Mouse (Mus musculus): Measurements from ENCODE around the gene Degs2. TPM values are rescaled to one million over a fixed set of nuclear protein-coding genes. Genes with fewer than 3 reads are reported as not detected.

Degs2 gene
- 1.3 and 1.8 TPM in 2 replicates for polyA plus RNA-seq (2016; fragmentation: Nextera tagmentation; extraction: Ambion mirVana)

- Histone ChIP-seq H3K36me3 (no peaks in the 10 kb centered on the region), H3K27me3 (ENCODE audit: low read depth, poor library complexity, severe bottlenecking) (peaks cover 67% of the 10 kb centered on the region)
- 2% methylated on average over 32 of the region's 32 CpGs for WGBS
Measured at GRCm38 (mm10) chr12:108702185-108702584, at the start of gene Degs2. Gene Degs2, minus strand, starts transcription at chr12:108702315.

DNA sequence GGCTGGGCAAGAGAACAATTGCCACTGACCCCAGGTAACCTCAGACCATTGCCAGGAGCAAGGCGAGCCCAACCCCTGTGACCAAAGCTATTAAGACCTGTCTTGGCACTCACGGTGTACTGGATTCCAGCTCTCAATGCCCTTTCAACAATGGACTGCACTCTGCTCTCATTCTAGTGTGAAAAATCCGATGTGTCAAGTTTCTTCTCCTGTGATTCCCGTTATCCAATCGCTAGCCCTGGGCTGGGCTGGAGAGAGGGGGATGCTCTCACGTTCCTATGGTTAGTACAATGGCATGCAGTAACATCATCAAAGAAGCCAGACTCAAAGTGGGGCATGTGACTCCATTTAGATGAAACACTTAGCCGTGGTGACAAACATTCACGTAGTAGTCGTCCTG is 49.7 kb upstream of the Degs2 start:
- Histone ChIP-seq H3K36me3 (no peaks in the 10 kb centered on the region), H3K9me3 (replicated peaks) (no peaks in the 10 kb centered on the region), H3K4me3 (no peak overlapping the region), H3K27me3 (ENCODE audit: low read depth, poor library complexity, severe bottlenecking) (no peaks in the 10 kb centered on the region), H3K27ac (no peak overlapping the region), H3K4me1 (no peaks in the 10 kb centered on the region)
- 74% methylated on average over 9 of the region's 9 CpGs for WGBS
- no peak for DNase-seq (ENCODE audit: low spot score)

More at GRCm38 (mm10) chr12:108702185-108702584, at the start of gene Degs2:
- peak; percentile 43 for DNase-seq (ENCODE audit: low spot score)
- Histone ChIP-seq H3K27ac (no peak within 1 kb of the TSS), H3K9me3 (replicated peaks) (no peaks in the 10 kb centered on the region), H3K4me3 (peak within 1 kb of the TSS; percentile 39), H3K4me1 (peaks cover 20% of the 10 kb centered on the region)

- no peaks in the 10 kb centered on the region for H3K4me1 ChIP-seq
- no peak overlapping the region for H3K27ac ChIP-seq
- 82% methylated on average over 3 of the region's 3 CpGs for WGBS
- H3K36me3 ChIP-seq = no peaks in the 10 kb centered on the region
- DNase-seq (ENCODE audit: low spot score) = no peak
- no peak overlapping the region for H3K4me3 ChIP-seq
- H3K27me3 ChIP-seq (ENCODE audit: low read depth, poor library complexity, severe bottlenecking) = no peaks in the 10 kb centered on the region
- H3K9me3 ChIP-seq (replicated peaks) = no peaks in the 10 kb centered on the region
Measured at GRCm38 (mm10) chr12:108750226-108750625, 48.1 kb upstream of the Degs2 start.

- H3K4me3 ChIP-seq = no peak overlapping the region
- 91% methylated on average over 9 of the region's 9 CpGs for WGBS
- H3K36me3 ChIP-seq = no peaks in the 10 kb centered on the region
- H3K27me3 ChIP-seq (ENCODE audit: low read depth, poor library complexity, severe bottlenecking) = no peaks in the 10 kb centered on the region
- DNase-seq (ENCODE audit: low spot score) = no peak
- H3K9me3 ChIP-seq (replicated peaks) = no peaks in the 10 kb centered on the region
- H3K4me1 ChIP-seq = no peaks in the 10 kb centered on the region
- no peak overlapping the region for H3K27ac ChIP-seq
Measured at GRCm38 (mm10) chr12:108749454-108749853, 47.3 kb upstream of the Degs2 start.

GRCm38 (mm10) chr12:108749019-108749418 is 46.9 kb upstream of the Degs2 start:
- H3K27me3 ChIP-seq (ENCODE audit: low read depth, poor library complexity, severe bottlenecking) = no peaks in the 10 kb centered on the region
- H3K27ac ChIP-seq = no peak overlapping the region
- no peaks in the 10 kb centered on the region for H3K4me1 ChIP-seq
- H3K9me3 ChIP-seq (replicated peaks) = no peaks in the 10 kb centered on the region
- H3K36me3 ChIP-seq = no peaks in the 10 kb centered on the region
- no peak overlapping the region for H3K4me3 ChIP-seq
- no peak for DNase-seq (ENCODE audit: low spot score)
- 74% methylated on average over 6 of the region's 6 CpGs for WGBS

DNA sequence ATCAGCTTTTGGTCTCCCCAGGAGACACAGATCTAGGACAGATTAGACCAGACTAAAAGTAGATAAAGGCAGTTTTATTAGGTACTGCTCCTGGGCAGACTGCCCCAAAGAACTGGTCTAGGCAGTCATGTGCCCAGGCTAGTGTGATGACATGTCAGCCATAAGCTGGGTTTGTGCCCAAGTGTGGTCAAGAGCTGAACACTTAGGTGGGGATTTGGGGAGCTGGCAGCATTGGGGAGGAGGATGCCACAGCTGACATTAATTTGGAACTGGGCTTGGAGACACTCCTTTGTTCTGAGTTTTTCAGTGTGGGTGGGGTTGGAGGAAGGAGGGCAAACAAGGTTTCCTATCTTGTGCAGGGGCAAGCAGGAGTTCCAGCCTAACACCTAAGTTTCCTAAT is 43.9 kb upstream of the Degs2 start:
- Histone ChIP-seq H3K9me3 (replicated peaks) (no peaks in the 10 kb centered on the region), H3K4me1 (no peaks in the 10 kb centered on the region), H3K27me3 (ENCODE audit: low read depth, poor library complexity, severe bottlenecking) (no peaks in the 10 kb centered on the region), H3K36me3 (no peaks in the 10 kb centered on the region), H3K27ac (no peak overlapping the region), H3K4me3 (no peak overlapping the region)
- DNase-seq (ENCODE audit: low spot score) = no peak

DNA sequence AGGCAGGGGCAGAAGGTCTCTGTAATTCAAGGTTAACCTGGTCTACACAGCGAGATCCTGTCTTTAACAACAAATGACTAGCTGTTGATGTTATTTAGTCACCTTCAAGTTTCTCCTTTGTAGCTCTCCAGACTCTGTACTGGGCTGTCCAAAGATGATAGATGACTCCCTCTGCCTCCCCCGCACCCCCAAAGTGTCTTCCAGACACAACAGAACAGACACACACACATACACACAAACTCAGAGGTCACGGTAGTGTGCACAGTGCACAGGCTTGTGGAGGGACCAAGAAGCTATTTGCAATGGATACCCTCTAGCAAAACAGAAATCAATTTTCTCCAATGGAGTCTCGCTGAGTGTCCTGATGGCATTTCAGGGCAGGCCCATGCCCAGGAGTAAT is 40.1 kb upstream of the Degs2 start:
- H3K9me3 ChIP-seq (replicated peaks) = no peaks in the 10 kb centered on the region
- no peaks in the 10 kb centered on the region for H3K27me3 ChIP-seq (ENCODE audit: low read depth, poor library complexity, severe bottlenecking)
- DNase-seq (ENCODE audit: low spot score) = no peak
- H3K36me3 ChIP-seq = no peaks in the 10 kb centered on the region
- H3K4me3 ChIP-seq = no peak overlapping the region
- H3K27ac ChIP-seq = no peak overlapping the region
- H3K4me1 ChIP-seq = no peaks in the 10 kb centered on the region
- 85% methylated on average over 4 of the region's 4 CpGs for WGBS

DNA sequence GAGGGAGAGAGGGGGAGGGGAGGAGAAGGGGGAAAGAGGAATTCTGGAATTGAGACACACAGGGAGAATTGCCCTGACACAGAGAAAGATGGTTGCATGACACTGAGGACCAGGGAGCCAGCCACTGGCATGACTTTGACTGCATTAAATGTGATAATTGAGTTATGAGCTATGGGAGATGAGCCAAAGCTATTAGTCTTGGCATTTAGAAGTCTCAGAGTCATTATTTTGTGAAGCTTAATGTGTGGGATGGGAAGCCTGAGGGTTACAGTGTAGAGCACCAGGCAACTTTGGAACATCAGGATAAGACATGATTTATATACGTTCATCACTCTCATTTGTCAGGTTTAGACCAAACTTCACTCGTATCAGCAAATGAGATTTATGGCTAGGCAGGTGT is 39.4 kb upstream of the Degs2 start:
- Histone ChIP-seq H3K9me3 (replicated peaks) (no peaks in the 10 kb centered on the region), H3K27me3 (ENCODE audit: low read depth, poor library complexity, severe bottlenecking) (no peaks in the 10 kb centered on the region), H3K4me1 (no peaks in the 10 kb centered on the region), H3K36me3 (no peaks in the 10 kb centered on the region), H3K27ac (no peak overlapping the region), H3K4me3 (no peak overlapping the region)
- WGBS = 82% methylated on average over 2 of the region's 2 CpGs
- no peak for DNase-seq (ENCODE audit: low spot score)

DNA sequence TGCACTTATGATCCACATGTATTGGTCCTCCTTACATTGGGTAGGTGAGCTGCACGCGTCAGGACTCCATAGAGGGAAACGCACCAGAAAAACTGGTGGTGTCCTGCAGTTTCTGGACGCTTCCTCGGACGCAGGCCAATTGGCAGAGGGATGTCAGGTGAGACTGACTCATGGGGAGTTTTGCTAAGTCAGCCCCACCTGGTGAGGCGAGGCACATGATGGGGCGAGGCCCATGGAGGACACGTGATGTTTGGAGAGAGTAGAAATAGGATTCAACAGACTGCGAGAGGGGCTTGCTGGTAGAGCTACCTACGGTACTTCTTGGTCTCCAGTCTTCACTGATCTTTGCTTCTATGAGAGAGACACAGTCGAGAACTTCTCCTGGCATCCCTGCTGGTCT is 36.6 kb upstream of the Degs2 start:
- H3K27ac ChIP-seq = no peak overlapping the region
- H3K27me3 ChIP-seq (ENCODE audit: low read depth, poor library complexity, severe bottlenecking) = no peaks in the 10 kb centered on the region
- H3K36me3 ChIP-seq = no peaks in the 10 kb centered on the region
- no peak overlapping the region for H3K4me3 ChIP-seq
- 92% methylated on average over 12 of the region's 12 CpGs for WGBS
- DNase-seq (ENCODE audit: low spot score) = no peak
- no peaks in the 10 kb centered on the region for H3K9me3 ChIP-seq (replicated peaks)
- no peaks in the 10 kb centered on the region for H3K4me1 ChIP-seq

- 97% methylated on average over 7 of the region's 7 CpGs for whole genome bisulfite sequencing
- Histone ChIP-seq H3K27me3 (ENCODE audit: low read depth, poor library complexity, severe bottlenecking) (no peaks in the 10 kb centered on the region), H3K27ac (no peak overlapping the region), H3K4me3 (no peak overlapping the region), H3K4me1 (no peaks in the 10 kb centered on the region), H3K36me3 (no peaks in the 10 kb centered on the region), H3K9me3 (replicated peaks) (no peaks in the 10 kb centered on the region)
- DNase-seq (ENCODE audit: low spot score) = no peak
Measured at GRCm38 (mm10) chr12:108737838-108738237, 35.7 kb upstream of the Degs2 start.

- H3K36me3 ChIP-seq = no peaks in the 10 kb centered on the region
- H3K4me1 ChIP-seq = no peaks in the 10 kb centered on the region
- H3K9me3 ChIP-seq (replicated peaks) = no peaks in the 10 kb centered on the region
- no peaks in the 10 kb centered on the region for H3K27me3 ChIP-seq (ENCODE audit: low read depth, poor library complexity, severe bottlenecking)
- H3K27ac ChIP-seq = no peak overlapping the region
- no peak overlapping the region for H3K4me3 ChIP-seq
- DNase-seq (ENCODE audit: low spot score) = no peak
- WGBS = 90% methylated on average over 2 of the region's 2 CpGs
Measured at GRCm38 (mm10) chr12:108734386-108734785, 32.3 kb upstream of the Degs2 start.

GRCm38 (mm10) chr12:108723841-108724240 is 21.7 kb upstream of the Degs2 start:
- no peak for DNase-seq (ENCODE audit: low spot score)
- WGBS = 80% methylated on average over 3 of the region's 3 CpGs
- Histone ChIP-seq H3K4me3 (no peak overlapping the region), H3K4me1 (no peaks in the 10 kb centered on the region), H3K36me3 (no peaks in the 10 kb centered on the region), H3K27me3 (ENCODE audit: low read depth, poor library complexity, severe bottlenecking) (no peaks in the 10 kb centered on the region), H3K27ac (no peak overlapping the region), H3K9me3 (replicated peaks) (no peaks in the 10 kb centered on the region)

GRCm38 (mm10) chr12:108722464-108722863 is 20.3 kb upstream of the Degs2 start:
- H3K4me3 ChIP-seq = no peak overlapping the region
- H3K27me3 ChIP-seq (ENCODE audit: low read depth, poor library complexity, severe bottlenecking) = no peaks in the 10 kb centered on the region
- no peak overlapping the region for H3K27ac ChIP-seq
- H3K4me1 ChIP-seq = no peaks in the 10 kb centered on the region
- DNase-seq (ENCODE audit: low spot score) = no peak
- 95% methylated on average over 4 of the region's 4 CpGs for WGBS
- H3K9me3 ChIP-seq (replicated peaks) = no peaks in the 10 kb centered on the region
- no peaks in the 10 kb centered on the region for H3K36me3 ChIP-seq

- no peaks in the 10 kb centered on the region for H3K9me3 ChIP-seq (replicated peaks)
- H3K4me1 ChIP-seq = no peaks in the 10 kb centered on the region
- H3K4me3 ChIP-seq = no peak overlapping the region
- no peaks in the 10 kb centered on the region for H3K27me3 ChIP-seq (ENCODE audit: low read depth, poor library complexity, severe bottlenecking)
- no peaks in the 10 kb centered on the region for H3K36me3 ChIP-seq
- 88% methylated on average over 3 of the region's 3 CpGs for WGBS
- no peak overlapping the region for H3K27ac ChIP-seq
- DNase-seq (ENCODE audit: low spot score) = no peak
Measured at GRCm38 (mm10) chr12:108718485-108718884, 16.4 kb upstream of the Degs2 start.

Data from limb, embryonic 10.5 days (tissue).